Mouse (Mus musculus) monocyte, adult 59 days (primary cell): Measurements from ENCODE around the gene Gm21994. TPM values are rescaled to one million over a fixed set of nuclear protein-coding genes. Genes with fewer than 3 reads are reported as not detected.

Experiments
- total RNA-seq, 2 experiments: library from RNA; stranded (reverse); gene quantifications; one replicate each; pipeline ENCODE4 v1.2.4; 2023

The Gm21994 gene
- 10 to 100 TPM; 16.7 to 16.8 TPM for total RNA-seq

DNA sequence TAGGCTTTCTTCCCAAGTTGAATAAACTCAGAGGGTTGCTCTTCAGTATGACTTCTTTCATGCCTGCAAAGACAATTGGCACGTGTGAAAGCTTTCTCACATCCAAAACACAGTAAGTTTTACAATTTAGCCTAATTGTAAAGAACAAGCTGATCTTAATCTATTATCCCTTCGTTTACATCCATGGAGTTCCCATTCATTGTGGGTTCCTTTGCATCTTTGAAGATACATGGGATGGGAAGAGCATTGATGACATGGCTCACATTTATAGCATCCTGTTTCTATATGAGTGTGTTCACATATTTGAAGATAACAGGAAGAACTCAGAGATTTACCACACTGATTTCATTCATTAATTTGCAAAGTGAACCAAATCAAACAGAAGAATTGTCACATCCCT lies at the start of gene Gm21994:
TSS of gene Gm21994 (minus strand) at position 101 of the 400 bp plus-strand sequence.

DNA sequence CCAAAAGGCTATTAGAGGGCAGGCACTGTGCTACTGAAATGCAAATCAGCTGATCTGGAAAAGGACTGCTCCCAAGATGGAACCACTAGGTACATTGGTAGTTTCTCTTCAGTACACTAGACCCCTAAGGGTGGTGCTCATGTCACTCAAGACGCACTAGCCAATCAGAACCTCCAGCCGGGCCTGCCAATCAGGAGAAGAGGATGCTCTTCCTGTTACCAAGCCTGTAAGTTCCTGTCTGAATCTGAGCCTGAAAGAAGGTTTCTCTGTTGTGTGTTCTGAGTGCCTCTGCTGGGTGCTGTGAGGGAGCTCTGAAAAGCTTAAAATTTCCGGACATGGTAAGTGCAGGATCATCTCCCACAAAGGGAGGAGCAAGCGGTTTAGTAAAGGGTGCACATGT lies 1.9 kb upstream of the Gm21994 start, which contains the start of gene Gm14124:
TSS of gene Gm14124 (plus strand) at position 227 of the 400 bp plus-strand sequence.

DNA sequence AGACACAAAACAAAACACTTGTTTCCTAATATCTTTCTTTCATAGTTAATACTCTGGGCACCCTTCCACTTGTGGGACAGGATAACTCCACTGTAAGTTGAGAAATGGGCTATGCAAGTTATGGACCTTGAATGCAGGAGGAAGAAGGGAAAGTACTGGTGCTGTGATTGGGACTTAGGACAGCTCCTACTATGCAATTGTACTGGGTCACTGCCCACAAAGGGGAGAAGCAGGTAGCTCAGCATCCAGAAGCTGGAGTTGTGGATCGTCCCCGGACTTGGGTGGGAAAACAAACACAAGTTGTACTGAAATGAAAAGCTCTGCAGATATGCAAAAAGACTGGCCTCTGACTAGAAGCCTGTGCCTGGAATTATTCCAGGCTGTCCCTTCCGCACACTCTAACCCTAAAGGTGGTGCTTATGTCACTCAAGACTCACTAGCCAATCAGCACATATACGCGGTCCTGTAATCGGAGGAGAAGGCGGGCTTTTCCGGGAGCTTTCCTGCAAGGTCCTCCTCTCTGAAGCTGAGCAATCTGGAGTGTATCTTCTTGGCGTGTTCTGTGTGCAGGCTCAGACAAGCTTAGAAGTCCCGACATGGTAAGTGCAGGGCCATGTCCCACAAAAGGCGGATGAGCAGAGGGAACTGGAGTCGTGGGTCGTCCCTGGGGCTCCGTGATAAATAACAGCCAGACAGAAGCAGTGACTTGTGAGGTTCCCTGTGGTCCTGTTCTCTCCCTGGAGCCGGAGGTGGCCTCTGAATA lies 37.6 kb downstream of the Gm21994 start, which contains the start of gene Zfp937:
TSS of gene Zfp937 (plus strand) at position 474 of the 763 bp plus-strand sequence.

Other genes starting within 250 kb of the Gm21994 start
- 10 to 100 TPM; 15.7 to 16.2 TPM for gene Zfp120, start 118.9 kb downstream of the Gm21994 start, total RNA-seq
- not detected for gene Gm10770, start 75.9 kb downstream of the Gm21994 start, total RNA-seq
- gene Gm14139, start 73.8 kb downstream of the Gm21994 start, total RNA-seq: not detected
- gene Zfp937, start 37.5 kb downstream of the Gm21994 start, total RNA-seq: 1 to 10 TPM; 4.3 to 5.5 TPM
- under 1 TPM in 1 of 2 experiments, not detected in 1; 0.18 TPM for gene Gm14124, start 1.9 kb upstream of the Gm21994 start, total RNA-seq
- 10 to 100 TPM in 1 of 2 experiments, 1 to 10 TPM in 1; 8.8 to 10.4 TPM for gene Gm10130, start 68.1 kb upstream of the Gm21994 start, total RNA-seq
- 1 to 10 TPM; 3.8 to 4.2 TPM for gene 3300002I08Rik, start 107.2 kb upstream of the Gm21994 start, total RNA-seq
- 1 to 10 TPM; 2.1 to 3.3 TPM for gene Zfp442, start 195.9 kb upstream of the Gm21994 start, total RNA-seq
- gene Zfp345, start 229.5 kb upstream of the Gm21994 start, total RNA-seq: under 1 TPM in 1 of 2 experiments, not detected in 1; 0.36 TPM